Comparison of ENCODE assay signal across 13 mouse cellular contexts in genomic region chr13:54994576-54994975, GRCm38 (mm10). TPM values are rescaled to one million over a fixed set of nuclear protein-coding genes. Genes with fewer than 3 reads are reported as not detected.
DNase-seq lines count a peak whose midpoint lies in the region; ATAC-seq lines count a peak whose summit lies in the region.
"Had no signal": no experiment of that assay in that cellular context is flagged by ENCODE, and none has a peak within 500 bp of the region (broad histone marks: within the 10 kb centered on the region; RNA-seq: fewer than 3 reads in every experiment).

No protein-coding gene starts in this region.

- H3K4me2 ChIP-seq in neural tube, embryonic 15.5 days = no peak overlapping the region
- no peak overlapping the region for H3K4me2 ChIP-seq in midbrain, embryonic 13.5 days (replicated peaks)
- H3K4me2 ChIP-seq: liver, embryonic 15.5 days had no signal

- H3K27ac ChIP-seq in neural tube, embryonic 15.5 days (replicated peaks) = no peak overlapping the region
- H3K27ac ChIP-seq in hindbrain, embryonic 10.5 days = peak overlapping the region; percentile 84
- H3K27ac ChIP-seq in midbrain, embryonic 13.5 days = peak overlapping the region; percentile 78
- H3K27ac ChIP-seq: liver, embryonic 15.5 days had no signal

- peaks cover 17% of the 10 kb centered on the region for H3K36me3 ChIP-seq in neural tube, embryonic 15.5 days
- H3K36me3 ChIP-seq in hindbrain, embryonic 10.5 days = no peaks in the 10 kb centered on the region
- peaks cover 3% of the 10 kb centered on the region for H3K36me3 ChIP-seq in midbrain, embryonic 13.5 days
- H3K36me3 ChIP-seq: liver, embryonic 15.5 days had no signal

- H3K4me1 ChIP-seq in neural tube, embryonic 15.5 days = peaks cover 21% of the 10 kb centered on the region
- H3K4me1 ChIP-seq in hindbrain, embryonic 10.5 days (replicated peaks) = peaks cover 81% of the 10 kb centered on the region
- peaks cover 38% of the 10 kb centered on the region for H3K4me1 ChIP-seq in midbrain, embryonic 13.5 days (replicated peaks)
- H3K4me1 ChIP-seq: liver, embryonic 15.5 days had no signal

- no peak overlapping the region for H3K9ac ChIP-seq in neural tube, embryonic 15.5 days (replicated peaks)
- no peak overlapping the region for H3K9ac ChIP-seq in midbrain, embryonic 13.5 days (replicated peaks)
- H3K9ac ChIP-seq: liver, embryonic 15.5 days had no signal

- no peak for ATAC-seq in neural tube, embryonic 15.5 days (ENCODE audit: low FRiP score)
- peak; percentile 18 for ATAC-seq in midbrain, embryonic 13.5 days
- no peak for ATAC-seq in megakaryocyte-erythroid progenitor cell, adult 5-6 weeks (replicated peaks; ENCODE audit: low FRiP score, low TSS enrichment, poor library complexity, severe bottlenecking)

- no peak overlapping the region for H3K4me3 ChIP-seq in neural tube, embryonic 15.5 days (replicated peaks)
- peak overlapping the region; percentile 1; the same call in 1 of the 2 replicates for H3K4me3 ChIP-seq in hindbrain, embryonic 10.5 days
- no peak overlapping the region for H3K4me3 ChIP-seq in midbrain, embryonic 13.5 days (replicated peaks)
- H3K4me3 ChIP-seq: layer of hippocampus, adult 2 months; liver, embryonic 15.5 days had no signal

- peak; percentile 53 for DNase-seq in neural tube, embryonic 10.5 days (ENCODE audit: extremely low spot score, low spot score)
- DNase-seq in hindbrain, embryonic 10.5 days (ENCODE audit: low spot score) = peak; percentile 80
- no peak for DNase-seq in layer of hippocampus, postnatal 14 days (ENCODE audit: low spot score in 2 of 2)
- DNase-seq in right cerebral cortex, postnatal 14 days = no peak
- no peak for DNase-seq in left cerebral cortex, adult 8-10 months (ENCODE audit: low spot score in 2 of 2)
- DNase-seq: adrenal gland, adult 8-10 months; kidney, adult 11 months; spleen, adult 18-20 months had no signal

- 9% methylated on average over 4 of the region's 4 CpGs for WGBS in neural tube, embryonic 15.5 days
- WGBS in hindbrain, embryonic 10.5 days = 8% methylated on average over 4 of the region's 4 CpGs
- WGBS in midbrain, embryonic 13.5 days = 4% methylated on average over 4 of the region's 4 CpGs

- no peaks in the 10 kb centered on the region for H3K9me3 ChIP-seq in neural tube, embryonic 15.5 days (replicated peaks)
- H3K9me3 ChIP-seq in hindbrain, embryonic 10.5 days = no peaks in the 10 kb centered on the region
- H3K9me3 ChIP-seq in midbrain, embryonic 13.5 days = no peaks in the 10 kb centered on the region
- H3K9me3 ChIP-seq: liver, embryonic 15.5 days had no signal

- peaks cover 5% of the 10 kb centered on the region for H3K27me3 ChIP-seq in neural tube, embryonic 15.5 days (replicated peaks)
- H3K27me3 ChIP-seq in hindbrain, embryonic 10.5 days (ENCODE audit: insufficient read depth, poor library complexity, severe bottlenecking) = peaks cover 90% of the 10 kb centered on the region
- peaks cover 31% of the 10 kb centered on the region for H3K27me3 ChIP-seq in midbrain, embryonic 13.5 days
- H3K27me3 ChIP-seq: liver, embryonic 15.5 days had no signal

RNA-seq across cellular contexts. Expression of gene Hk3, which starts 26.6 kb away (rescaled TPM):
- polyA plus RNA-seq in neural tube, embryonic 15.5 days (2015; fragmentation: Nextera tagmentation; extraction: Ambion mirVana) = 0.86 and 1.3 TPM in 2 replicates
- polyA plus RNA-seq in hindbrain, embryonic 10.5 days (2016; fragmentation: Nextera tagmentation; extraction: Ambion mirVana) = 0.55 and 0.85 TPM in 2 replicates
- polyA plus RNA-seq in midbrain, embryonic 13.5 days (2015; fragmentation: Nextera tagmentation; extraction: Ambion mirVana) = 0.87 and 1.1 TPM in 2 replicates
- total RNA-seq in layer of hippocampus, postnatal 14 days (2021) = 1 to 10 TPM; 1.4 TPM
- total RNA-seq in megakaryocyte-erythroid progenitor cell, adult 5-6 weeks (2014; fragmentation: Nextera tagmentation) = 2.6 TPM in 1 of 2 replicates, not detected in the other
- 0.38 and 1.9 TPM in 2 replicates for total RNA-seq in megakaryocyte-erythroid progenitor cell, adult 5-6 weeks (2017)
- 1 to 10 TPM in 3 of 4 experiments, under 1 TPM in 1; 0.99 to 1.9 (median 1.4) TPM for total RNA-seq in left cerebral cortex, adult 8-10 months (2022)

RNA-seq across cellular contexts. Expression of gene Unc5a, which starts 45.4 kb away (rescaled TPM):
- 12.1 and 12.7 TPM in 2 replicates for polyA plus RNA-seq in neural tube, embryonic 15.5 days (2015; fragmentation: Nextera tagmentation; extraction: Ambion mirVana)
- polyA plus RNA-seq in hindbrain, embryonic 10.5 days (2016; fragmentation: Nextera tagmentation; extraction: Ambion mirVana) = 2.0 and 4.4 TPM in 2 replicates
- polyA plus RNA-seq in midbrain, embryonic 13.5 days (2015; fragmentation: Nextera tagmentation; extraction: Ambion mirVana) = 5.9 and 7.3 TPM in 2 replicates
- total RNA-seq in layer of hippocampus, postnatal 14 days (2021) = 100 to 1,000 TPM; 109 to 110 TPM
- total RNA-seq in megakaryocyte-erythroid progenitor cell, adult 5-6 weeks (2014; fragmentation: Nextera tagmentation) = 0.04 TPM in 1 of 2 replicates, not detected in the other
- total RNA-seq in megakaryocyte-erythroid progenitor cell, adult 5-6 weeks (2017) = 0.27 TPM in 1 of 2 replicates, not detected in the other
- total RNA-seq in left cerebral cortex, adult 8-10 months (2022) = 10 to 100 TPM; 86.2 to 95.5 (median 94.0) TPM

Comparison
In these comparisons a context has a peak if more than half of its experiments do, and no peak if none do; other contexts are left out.
1. DNase-seq: peak in neural tube, embryonic 10.5 days (single experiment) and hindbrain, embryonic 10.5 days (single experiment); none in layer of hippocampus, postnatal 14 days (0 of 2), right cerebral cortex, postnatal 14 days (single experiment) and left cerebral cortex, adult 8-10 months (0 of 2).
2. RNA of gene Unc5a, which starts 45.4 kb away (total RNA-seq): 109 to 110 TPM in layer of hippocampus, postnatal 14 days and 86.2 to 95.5 TPM in left cerebral cortex, adult 8-10 months; 0.04 to 0.27 TPM in megakaryocyte-erythroid progenitor cell, adult 5-6 weeks; every median in the first group is over 10 times any median in the second.